Mouse (Mus musculus): ENCODE data around the gene Trim69.

Gene Trim69

DNA sequence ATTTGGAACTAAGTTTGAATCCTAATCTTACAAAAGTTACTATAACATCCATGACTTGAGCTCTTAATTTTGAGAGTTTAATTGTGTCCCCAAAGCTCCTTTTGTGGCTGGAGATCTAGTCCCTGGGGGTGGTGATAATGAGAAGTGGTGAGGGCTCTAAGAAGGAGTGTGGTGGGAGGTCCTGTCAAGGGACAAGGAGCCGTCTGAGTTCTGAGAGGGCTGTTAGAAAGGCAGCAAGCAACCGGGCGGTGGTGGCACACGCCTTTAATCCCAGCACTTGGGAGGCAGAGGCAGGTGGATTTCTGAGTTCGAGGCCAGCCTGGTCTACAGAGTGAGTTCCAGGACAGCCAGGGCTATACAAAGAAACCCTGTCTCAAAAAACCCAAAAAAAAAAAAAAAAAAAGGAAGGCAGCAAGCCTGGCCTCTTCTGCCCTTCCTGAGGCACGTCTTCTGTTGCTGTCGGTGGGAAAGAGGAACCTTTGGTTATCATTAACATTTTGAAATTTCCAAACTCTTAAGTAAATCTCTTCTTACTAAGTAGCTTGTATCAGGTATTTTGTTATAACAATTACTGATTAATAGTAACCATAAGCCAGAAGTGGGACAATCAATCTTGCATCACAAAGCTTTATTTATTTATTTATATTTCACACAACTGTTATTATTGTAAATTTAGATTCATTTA lies 6.7 kb upstream of the Trim69 start:
- no peak for DNase-seq

DNA sequence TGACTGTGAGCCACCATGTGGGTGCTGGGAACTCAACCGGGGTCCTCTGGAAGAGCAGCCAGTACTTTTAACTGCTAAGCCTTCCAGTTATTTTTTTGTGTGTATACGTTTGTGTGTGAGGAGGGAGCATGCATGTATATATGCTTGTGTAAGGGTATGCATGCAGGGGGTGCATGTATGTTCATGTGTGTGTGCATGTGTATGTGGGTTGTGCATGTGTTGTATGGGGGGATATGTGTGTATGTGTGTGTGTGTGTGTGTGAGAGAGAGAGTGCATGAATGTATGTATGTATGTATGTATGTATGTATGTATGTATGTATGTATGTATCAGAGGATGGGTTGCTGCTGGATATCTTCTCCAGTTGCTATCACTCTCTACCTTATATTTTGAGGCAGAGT lies 6.0 kb upstream of the Trim69 start:
- DNase-seq, result no peak

DNA sequence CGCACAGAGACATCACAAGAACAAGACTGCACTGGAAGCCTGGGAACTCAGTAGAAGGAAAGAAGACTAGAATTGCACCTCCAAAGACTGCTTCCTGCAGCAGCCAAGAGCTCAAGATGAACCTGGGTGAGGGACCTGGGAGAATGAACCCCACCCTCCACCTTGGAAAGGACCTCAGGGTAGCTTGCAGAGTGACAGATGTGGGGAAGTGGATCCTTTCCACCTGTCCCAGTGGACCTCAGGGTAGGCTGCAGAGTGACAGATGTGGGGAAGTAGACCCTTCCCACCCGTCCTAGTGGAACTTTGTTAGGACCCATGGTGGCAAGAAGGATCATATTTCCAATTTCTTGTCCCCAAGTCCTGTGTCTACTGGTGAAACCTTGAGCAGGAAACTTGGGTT lies 5.2 kb upstream of the Trim69 start:
- no peak for DNase-seq

DNA sequence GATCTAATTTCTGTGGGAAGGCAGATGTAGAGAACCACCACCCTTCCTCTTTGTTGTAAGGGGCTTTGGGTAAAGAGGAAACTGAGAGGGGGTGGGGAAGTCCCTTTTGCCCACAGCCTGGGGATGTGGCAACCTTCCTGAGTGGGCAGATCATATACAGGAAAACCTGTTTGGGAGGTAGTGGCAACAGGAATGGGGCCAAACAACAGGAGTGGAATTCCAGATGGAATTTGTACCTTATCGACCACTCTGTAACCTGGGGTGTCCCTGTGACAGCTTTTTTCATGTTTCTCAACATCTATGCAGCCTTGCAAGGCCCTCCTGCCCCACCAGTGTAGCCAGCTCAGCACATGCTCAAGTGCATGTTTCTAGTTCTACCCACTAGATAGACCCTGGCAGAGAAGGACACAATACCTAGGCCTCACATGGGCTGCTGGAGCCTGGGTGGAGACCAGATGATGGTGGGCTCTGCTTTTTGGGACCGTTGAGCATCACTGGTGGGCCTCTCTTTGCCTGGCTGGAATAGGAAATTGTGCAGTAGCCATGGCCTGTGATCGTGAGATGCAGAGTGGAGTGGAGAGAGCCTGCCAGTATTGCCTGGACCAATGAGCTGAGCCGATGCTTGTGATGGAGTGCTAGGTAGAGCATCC lies 4.3 kb upstream of the Trim69 start:
- peak in 1 of 2 experiments; percentile 21 for DNase-seq

DNA sequence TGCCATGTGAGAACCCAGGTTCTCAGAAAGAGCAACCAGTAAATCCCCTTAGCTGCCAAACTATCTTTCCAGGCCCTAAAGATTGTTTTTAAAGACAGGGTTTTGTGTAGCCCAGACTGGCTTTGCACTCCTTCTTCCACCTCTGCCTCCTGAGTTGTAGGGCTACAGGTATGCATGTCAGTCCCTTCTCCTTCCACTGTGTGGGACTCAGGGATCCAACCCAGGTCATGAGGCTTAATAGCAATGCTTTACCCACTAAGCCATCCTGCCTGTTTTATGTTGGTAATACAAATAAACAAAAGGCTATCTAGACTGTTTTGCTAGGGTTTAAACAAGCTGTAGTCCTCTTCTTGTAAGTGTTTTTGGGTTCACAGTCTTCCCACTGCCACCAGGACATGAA lies 2.9 kb upstream of the Trim69 start:
- no peak for DNase-seq

DNA sequence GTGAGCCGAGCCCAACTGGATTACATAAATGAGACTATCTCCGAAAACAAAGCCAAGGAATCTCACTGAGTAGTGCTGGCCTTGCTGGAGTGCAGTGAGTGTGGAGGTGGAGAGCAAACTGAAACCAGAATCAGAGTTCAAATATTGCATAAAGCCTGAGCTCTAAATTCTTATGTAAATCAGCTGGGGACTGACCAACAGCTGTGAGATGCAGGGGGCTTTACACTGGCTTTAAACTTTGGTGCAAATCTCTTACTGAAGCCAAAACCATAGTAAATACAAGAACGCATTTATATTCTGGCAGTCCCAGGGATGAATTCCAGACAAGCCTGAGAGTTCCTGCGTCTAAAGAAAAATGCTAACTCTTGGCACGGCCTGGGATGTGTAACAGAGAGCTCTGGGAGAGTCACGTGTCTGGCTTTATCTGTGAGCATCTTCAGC lies 2.1 kb upstream of the Trim69 start:
- DNase-seq, result no peak

DNA sequence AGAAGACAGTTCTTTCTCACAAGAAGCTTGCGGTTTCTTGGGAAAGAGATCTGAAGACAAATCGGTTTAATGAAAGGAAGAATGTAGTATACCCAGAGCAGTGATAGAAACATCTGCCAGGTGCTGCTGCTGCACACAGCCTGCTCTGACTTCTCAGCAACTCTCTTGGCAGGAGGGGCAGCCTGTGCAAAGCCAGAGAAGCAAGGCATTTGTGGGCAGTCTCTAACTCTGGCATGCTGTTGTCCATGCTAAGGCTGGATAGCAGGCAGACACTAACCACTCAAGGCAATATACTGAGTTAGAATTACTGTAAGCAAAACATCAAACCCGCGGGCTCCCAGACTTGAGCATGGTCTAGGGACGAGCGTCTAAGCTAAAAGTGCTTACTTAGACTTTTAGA lies 833 bp upstream of the Trim69 start:
- peak in 1 of 2 experiments; percentile 41 for DNase-seq

DNA sequence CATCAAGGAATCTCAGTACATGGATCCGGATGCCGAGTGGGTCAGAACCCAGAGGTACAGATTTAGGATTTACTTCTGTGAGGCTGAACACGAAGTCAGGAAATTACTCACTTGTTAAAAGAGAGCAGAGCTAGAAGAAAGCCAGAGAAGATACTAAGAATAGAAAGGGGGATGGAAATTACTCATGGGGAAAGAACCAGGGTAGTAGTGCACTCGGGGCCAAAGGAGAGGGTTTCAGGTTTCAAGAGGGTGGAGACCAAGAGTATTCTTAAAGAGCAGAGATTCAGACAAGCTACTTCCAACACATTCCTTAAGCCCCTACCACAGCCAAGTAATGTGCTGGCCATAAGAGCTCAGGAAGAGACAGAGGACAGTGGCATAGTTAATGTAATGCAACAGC lies 1.0 kb downstream of the Trim69 start:
- DNase-seq, result no peak

DNA sequence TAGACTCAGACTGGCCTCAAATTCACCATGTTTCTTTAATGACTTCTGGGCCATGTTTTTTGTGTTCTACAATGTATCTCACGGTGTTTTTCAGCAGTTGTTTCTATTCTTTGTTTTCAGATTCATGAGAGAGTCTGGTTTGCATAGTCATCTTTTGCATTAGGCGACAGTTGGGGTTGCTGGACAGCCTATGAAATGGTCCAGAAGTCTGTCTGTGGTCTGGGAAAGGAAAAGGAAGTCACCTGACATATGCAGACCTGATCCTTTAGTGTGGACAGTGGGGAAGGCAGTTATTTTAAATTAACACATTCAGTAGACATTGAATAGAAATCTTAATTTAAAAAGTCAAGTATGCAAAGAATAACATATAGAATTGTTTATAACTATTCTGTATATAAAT lies 2.0 kb downstream of the Trim69 start:
- DNase-seq, result no peak

DNA sequence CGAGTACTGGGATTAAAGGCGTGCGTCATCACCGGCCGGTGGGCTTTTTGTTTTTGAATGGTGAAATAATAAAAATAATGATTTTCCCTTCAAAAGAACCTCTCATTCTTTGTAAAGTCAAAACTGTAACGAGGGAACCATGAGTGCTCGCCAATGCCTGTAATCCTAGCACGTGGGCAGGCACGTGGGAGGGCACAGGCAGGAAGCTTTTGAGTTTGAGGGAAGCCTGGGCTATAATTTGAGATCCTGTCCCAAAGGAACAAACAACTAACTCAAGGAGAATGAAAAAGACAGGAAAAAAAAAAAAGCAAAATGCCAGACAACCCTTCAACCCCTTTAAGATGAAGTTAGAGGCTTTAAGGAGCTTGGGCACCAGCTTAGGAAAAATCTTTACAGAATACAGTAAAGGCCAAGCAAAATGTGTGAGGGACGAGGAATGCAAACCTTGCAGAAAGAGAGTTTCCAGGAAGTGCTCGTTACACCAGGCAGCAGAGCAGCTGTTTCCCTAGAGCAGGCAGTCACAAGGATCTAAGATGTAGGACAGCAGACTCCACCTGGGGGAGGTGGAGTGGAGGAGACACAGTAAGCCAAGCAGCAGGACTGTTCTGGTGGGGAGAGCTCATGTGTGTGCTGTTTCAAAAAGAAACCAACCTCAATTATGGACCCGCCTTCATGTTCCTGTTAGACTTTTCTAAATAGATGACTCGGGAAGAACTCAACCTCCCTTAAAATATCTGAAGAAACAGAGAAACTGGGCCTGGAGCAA lies 3.1 kb downstream of the Trim69 start:
- peak in 1 of 2 experiments; percentile 38 for DNase-seq

DNA sequence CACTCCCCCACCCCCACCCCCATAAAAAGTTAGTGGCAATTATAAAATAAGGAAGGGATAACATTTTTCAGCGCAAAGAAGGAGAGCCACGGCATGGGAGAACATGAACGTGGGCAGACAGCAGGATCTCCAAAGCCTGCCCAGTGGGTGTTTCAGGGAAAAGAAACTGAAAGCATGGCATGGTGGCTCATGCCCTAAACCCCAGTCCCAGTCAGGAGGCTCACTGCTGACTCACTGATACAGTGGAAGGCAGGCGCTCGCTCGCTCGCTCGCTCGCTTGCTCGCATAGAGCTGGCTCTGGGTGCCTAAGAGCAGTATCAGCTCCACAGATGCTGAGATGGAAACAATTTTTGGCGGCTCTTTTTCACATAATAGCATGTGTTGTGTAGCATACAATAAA lies 3.8 kb downstream of the Trim69 start:
- no peak for DNase-seq

DNA sequence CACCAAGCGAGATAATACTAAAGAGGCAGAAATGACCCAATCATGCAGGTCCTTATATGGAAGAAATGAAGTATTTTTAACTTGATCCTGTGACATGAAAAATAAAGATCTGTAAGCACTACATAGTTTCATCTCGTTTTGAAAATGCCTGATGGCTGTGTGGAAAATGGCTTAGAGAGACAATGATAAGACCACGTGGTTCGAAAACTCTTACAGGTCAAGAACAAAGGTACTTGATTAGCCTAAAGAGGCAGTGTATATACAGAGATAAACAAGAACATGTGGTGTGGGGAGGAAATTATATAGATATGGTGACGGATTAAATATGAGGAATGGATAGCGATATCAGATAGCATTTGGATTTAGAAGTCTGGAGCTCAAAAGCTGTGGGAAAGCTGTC lies 10.8 kb downstream of the Trim69 start:
- DNase-seq, result no peak

DNA sequence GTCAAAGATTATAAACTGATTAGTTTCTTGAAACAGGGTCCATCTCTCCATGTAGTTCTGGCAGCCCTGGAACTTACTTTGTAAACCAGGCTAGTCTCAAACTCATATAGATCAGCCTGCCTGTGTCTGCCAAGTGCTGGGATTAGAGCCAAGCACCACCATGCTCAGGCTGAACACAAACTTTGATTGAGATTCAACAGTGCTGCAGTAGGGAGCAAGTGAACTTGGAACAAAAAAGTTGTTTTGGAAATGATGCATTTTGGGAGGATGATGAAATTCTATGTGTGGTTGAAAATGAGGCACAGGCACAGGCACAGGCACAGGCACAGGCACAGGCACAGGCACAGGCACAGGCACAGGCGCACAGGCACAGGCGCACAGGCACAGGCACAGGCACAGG lies 11.7 kb downstream of the Trim69 start:
- DNase-seq, result no peak

DNA sequence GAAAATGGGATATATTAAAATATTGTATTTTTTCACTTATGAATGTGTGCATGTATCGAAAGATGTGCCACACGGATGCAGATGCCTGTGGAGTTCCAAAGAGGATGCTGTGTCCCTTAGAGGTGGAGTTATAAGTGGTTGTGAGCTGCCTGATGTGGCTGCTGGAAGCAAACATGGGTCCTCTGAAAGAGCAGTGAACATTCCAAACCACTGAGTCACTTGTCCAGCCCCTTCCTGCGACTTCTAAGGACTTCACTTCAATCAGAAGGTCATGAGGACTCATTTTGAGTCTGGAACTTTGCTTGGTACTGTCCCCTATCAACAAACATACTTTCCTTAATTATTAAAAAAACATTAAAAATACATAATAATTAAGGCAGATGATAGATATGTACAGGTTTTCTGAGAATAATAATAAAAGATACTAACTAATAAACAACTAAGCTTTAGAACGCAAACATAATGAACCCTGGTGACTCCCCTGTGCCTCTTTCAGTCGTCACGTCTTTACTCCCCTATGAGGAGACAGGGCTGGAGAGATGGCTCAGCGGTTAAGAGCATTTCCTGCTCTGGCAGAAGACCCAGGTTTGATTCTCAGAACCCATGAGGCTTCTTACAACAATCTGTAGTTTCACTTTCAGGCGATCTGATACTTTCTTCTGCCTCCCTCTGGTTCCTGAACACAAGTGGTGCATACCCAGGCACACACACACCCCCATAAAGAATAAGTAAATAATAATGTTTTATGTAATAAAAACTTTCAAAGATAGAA lies 19.7 kb downstream of the Trim69 start:
- DNase-seq, result peak; percentile 26 to 43

DNA sequence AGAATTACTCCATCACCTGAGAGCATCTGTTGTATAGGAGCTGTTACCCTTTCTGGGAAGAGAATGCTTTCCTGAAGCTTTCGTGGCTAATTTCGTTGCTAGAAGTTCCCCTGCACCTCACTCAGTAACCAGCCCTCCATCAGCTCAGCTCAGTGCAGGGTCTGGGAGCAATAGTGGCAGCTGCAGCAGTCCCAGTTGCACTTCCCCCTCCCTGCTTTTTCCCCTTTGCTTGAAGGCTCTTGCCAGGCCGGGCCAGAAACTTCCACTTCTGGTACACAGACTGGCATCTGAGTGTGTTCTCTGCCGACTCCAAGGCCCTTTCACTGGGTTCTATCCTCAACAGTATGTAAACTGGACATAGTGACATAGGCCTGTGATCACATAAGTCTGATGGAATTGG lies 24.6 kb downstream of the Trim69 start:
- DNase-seq, result no peak

DNA sequence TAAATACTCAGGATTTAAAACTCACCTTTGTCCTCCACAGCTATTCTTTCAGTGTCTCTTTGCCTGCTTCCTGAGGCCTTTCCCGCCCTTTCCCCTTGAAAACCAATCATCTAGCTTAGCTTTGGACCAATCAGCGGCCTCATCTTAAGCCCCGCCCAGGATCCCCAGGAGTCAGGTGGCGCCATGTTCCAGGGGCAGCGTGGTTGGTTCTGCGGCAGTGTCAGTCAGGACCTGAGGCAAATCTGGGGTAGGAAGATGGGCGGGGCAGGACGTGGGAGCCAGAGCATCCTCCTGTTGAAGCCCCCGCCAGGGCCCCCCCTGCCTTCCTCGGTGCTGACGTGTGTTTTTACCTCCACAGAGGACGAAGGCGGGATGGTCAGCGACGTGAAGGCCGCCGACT lies 25.6 kb downstream of the Trim69 start, which contains the start of the genes Patl2 and Terb2:
Gene Patl2, minus strand, starts transcription at position 84 of the 400 bp plus-strand sequence.
Gene Terb2, plus strand, starts transcription at position 167 of the 400 bp plus-strand sequence.
- peak in 1 of 2 experiments; percentile 13 for DNase-seq

DNA sequence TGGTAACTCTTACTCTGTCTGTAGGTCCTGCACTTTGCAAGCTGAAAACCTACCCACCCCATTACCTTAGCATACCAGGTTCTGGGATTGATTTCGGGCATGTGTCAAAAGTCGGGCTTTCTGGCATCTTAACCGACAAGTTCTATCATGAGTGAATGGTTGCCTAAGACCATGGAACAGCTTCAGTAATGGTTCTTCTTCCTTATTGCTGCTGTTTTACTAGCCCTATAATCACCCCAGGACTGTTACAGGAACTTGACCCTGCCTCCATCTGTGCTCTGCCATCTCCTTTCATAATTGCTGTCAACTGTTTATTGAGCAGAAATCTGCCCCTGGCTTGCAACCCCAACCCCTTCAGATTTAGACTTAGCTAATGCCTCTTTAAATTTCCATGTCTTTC lies 26.3 kb downstream of the Trim69 start:
- DNase-seq, result no peak

DNA sequence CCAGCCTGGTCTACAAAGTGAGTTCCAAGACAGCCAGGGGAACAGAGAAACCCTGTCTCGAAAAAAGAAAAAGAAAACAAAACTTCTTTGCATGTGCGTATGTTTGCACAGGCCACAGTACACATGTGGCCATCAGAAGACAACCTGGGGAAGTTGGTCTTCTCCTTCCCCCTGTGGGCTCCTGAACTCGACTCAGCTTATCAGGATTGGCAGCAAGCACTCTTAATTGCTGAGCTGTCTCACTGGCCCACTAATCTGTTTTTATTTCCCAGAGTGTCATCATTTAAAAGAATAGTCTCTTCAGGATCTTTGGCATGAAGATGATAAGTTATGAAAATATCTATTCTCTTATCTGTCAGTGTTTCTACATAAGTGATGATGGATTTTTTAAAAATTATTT lies 31.3 kb downstream of the Trim69 start:
- DNase-seq, result no peak

DNA sequence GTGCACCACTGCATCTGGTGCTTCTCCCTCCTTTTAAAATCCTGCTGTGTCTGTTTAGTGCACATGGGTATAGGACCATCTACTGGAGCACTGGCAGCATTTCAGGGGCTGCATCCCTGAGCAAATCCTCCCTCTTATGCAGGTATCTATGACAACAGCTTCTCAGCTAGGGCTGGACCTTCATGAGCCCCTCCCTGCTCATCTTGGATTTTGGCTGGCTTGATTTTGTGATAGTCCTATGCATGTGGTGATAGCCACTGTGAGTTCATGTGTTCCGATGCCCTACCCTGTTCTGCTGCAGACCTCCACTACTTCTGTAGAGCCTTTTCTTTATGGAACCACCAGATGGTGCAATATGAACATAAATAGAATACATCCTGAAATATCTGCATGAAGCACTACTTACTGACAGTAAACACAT lies 34.0 kb downstream of the Trim69 start:
- no peak for DNase-seq

DNA sequence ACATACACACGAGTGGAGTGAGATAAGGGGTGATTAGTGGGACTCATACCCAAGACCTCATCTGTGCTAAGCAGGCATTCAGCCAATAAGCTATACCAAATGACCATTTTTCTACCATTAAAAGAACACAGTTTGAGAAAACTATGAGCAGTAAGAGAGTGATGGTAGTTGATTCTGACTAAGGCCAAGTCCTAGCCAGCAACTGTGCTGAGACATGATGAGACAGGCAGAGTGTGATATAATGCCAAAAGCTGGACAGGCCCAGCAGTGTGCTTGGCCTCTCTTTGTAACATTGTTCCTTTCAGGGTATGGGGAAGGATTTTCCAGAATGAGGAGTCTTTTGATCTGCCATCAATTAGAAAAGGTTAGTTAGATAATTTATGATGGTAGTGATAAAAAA lies 41.0 kb downstream of the Trim69 start:
- DNase-seq, result no peak

DNA sequence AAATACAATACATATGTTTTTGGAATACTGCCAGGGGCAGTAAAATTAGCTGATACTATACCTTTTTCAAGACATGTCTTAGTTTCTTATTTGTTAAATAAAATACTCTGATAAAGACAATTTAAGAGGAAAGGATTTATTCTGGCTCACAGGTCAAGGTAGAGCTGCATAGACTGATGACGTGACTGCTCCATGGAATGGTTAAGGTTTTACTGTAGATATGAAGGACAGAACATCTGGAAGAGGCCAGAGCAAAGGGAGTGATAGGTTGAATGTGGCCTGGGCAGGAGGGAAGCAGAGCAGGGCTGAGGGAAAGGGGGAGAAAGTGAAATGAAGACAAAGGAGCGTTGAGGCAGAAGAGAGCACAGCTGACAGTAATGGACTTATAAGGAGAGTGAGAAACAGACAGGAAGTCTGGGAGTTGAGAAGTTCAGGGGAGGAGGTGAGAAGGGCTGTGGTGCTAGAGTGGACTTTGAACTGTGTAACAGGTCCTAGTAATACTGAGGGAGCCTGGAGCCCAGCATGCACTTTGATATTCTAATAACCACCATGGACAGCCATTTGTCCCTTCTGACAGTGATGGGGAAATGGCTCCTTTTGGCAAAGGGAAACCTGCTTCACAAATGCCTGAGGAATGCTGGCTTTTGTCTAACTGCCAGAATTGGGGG lies 46.1 kb downstream of the Trim69 start:
- DNase-seq, result no peak

DNA sequence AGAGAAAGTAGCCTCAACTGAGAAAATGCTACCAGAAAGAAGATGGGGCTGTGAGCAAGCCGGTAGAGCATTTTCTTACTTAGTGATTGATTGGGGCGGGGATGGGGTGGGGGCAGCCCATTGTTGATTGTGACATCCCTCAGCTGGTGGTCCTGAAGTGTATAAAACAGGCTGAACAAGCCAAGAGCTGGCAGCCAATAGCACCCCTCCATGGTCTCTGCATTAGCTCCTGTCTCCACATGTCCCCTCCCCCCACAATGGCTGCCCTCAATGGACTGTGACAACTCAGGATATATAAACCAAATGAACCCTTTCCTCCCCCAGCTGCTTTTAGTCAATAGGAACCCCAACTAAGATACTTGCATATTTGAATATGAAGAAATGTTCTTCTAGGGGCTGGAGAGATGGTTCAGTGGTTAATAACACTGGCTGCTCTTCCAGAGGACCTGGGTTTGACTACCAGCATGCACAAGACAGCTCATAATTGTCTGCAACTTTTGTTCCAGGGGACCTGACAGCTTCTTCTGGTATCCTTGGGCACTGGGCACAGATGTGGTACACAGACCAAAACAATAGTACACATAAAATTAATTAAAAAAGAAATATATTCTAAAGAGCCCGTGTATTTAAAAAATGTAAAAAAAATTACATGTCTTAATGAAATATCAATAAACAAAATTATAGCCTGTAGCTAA lies 50.2 kb downstream of the Trim69 start:
- DNase-seq, result no peak

Measured in thymus, postnatal 36 days (tissue).